Mouse (Mus musculus): ENCODE data around the gene Rmnd1. TPM values are rescaled to one million over a fixed set of nuclear protein-coding genes. Genes with fewer than 3 reads are reported as not detected.

Rmnd1 gene
- polyA plus RNA-seq, 1 experiment from 2014 or later: 17.9 TPM

- peaks cover 7% of the 10 kb centered on the region; the same call in 1 of the 2 replicates for H3K36me3 ChIP-seq (ENCODE audit: insufficient read depth, low read length)
- no peak overlapping the region for H3K27ac ChIP-seq (ENCODE audit: low read length)
- no peaks in the 10 kb centered on the region for H3K9me3 ChIP-seq (ENCODE audit: low read length)
- DNase-seq (ENCODE audit: low spot score) (no peak), ATAC-seq (no peak)
- WGBS: 78% methylated on average over 4 of the region's 4 CpGs
- H3K4me1 ChIP-seq (ENCODE audit: insufficient read depth, low read depth, low read length): no peaks in the 10 kb centered on the region; the same call in 1 of the 2 replicates
- TF ChIP-seq EP300 (IDR thresholded peaks at IDR 0.05) (no peak), CTCF (IDR thresholded peaks at IDR 0.05) (no peak)
- H3K4me3 ChIP-seq (ENCODE audit: low read depth, low read length): no peak overlapping the region
- H3K4me2 ChIP-seq (replicated peaks; ENCODE audit: low read depth, low read length): no peak overlapping the region
- no peak overlapping the region for H3K9ac ChIP-seq (replicated peaks; ENCODE audit: low read depth)
- H3K27me3 ChIP-seq (replicated peaks; ENCODE audit: insufficient read depth, low read length): no peaks in the 10 kb centered on the region
These were observed 57.5 kb downstream of the Rmnd1 start for GRCm38 (mm10) chr10:4374734-4375133.

- Histone ChIP-seq H3K27me3 (replicated peaks; ENCODE audit: insufficient read depth, low read length) (no peaks in the 10 kb centered on the region), H3K4me2 (replicated peaks; ENCODE audit: low read depth, low read length) (no peak overlapping the region), H3K9ac (replicated peaks; ENCODE audit: low read depth) (no peak overlapping the region), H3K27ac (ENCODE audit: low read length) (no peak overlapping the region), H3K4me1 (ENCODE audit: insufficient read depth, low read depth, low read length) (no peaks in the 10 kb centered on the region; the same call in 1 of the 2 replicates), H3K4me3 (ENCODE audit: low read depth, low read length) (no peak overlapping the region), H3K9me3 (ENCODE audit: low read length) (no peaks in the 10 kb centered on the region), H3K36me3 (ENCODE audit: insufficient read depth, low read length) (peaks cover 7% of the 10 kb centered on the region; the same call in 1 of the 2 replicates)
- TF ChIP-seq EP300 (IDR thresholded peaks at IDR 0.05): no peak
- TF ChIP-seq CTCF (IDR thresholded peaks at IDR 0.05): no peak
- ATAC-seq: no peak
- WGBS: 89% methylated on average over 7 of the region's 7 CpGs
- no peak for DNase-seq (ENCODE audit: low spot score)
These were observed 57.9 kb downstream of the Rmnd1 start for GRCm38 (mm10) chr10:4374239-4374638.

GRCm38 (mm10) chr10:4373558-4373957 is 58.6 kb downstream of the Rmnd1 start:
- no peak for ATAC-seq

GRCm38 (mm10) chr10:4372011-4372410 is 60.2 kb downstream of the Rmnd1 start:
- TF ChIP-seq EP300 (IDR thresholded peaks at IDR 0.05) (no peak), CTCF (IDR thresholded peaks at IDR 0.05) (peak; percentile 69)
- peak; percentile 59 for DNase-seq (ENCODE audit: low spot score)

More at GRCm38 (mm10) chr10:4373558-4373957, 58.6 kb downstream of the Rmnd1 start:
- Histone ChIP-seq H3K36me3 (ENCODE audit: insufficient read depth, low read length) (peaks cover 12% of the 10 kb centered on the region), H3K27ac (ENCODE audit: low read length) (no peak overlapping the region), H3K4me2 (replicated peaks; ENCODE audit: low read depth, low read length) (no peak overlapping the region), H3K4me3 (ENCODE audit: low read depth, low read length) (no peak overlapping the region), H3K9ac (replicated peaks; ENCODE audit: low read depth) (no peak overlapping the region), H3K27me3 (replicated peaks; ENCODE audit: insufficient read depth, low read length) (no peaks in the 10 kb centered on the region), H3K4me1 (ENCODE audit: insufficient read depth, low read depth, low read length) (no peaks in the 10 kb centered on the region; the same call in 1 of the 2 replicates), H3K9me3 (ENCODE audit: low read length) (no peaks in the 10 kb centered on the region)
- DNase-seq (ENCODE audit: low spot score): no peak
- 90% methylated on average over 4 of the region's 4 CpGs for WGBS
- TF ChIP-seq EP300 (IDR thresholded peaks at IDR 0.05) (no peak), CTCF (IDR thresholded peaks at IDR 0.05) (no peak)

GRCm38 (mm10) chr10:4370105-4370504 is 62.1 kb downstream of the Rmnd1 start:
- H3K9ac ChIP-seq (replicated peaks; ENCODE audit: low read depth): no peak overlapping the region
- no peak overlapping the region for H3K4me3 ChIP-seq (ENCODE audit: low read depth, low read length)
- 87% methylated on average over 11 of the region's 11 CpGs for WGBS
- H3K4me1 ChIP-seq (ENCODE audit: insufficient read depth, low read depth, low read length): no peaks in the 10 kb centered on the region
- no peak overlapping the region for H3K27ac ChIP-seq (ENCODE audit: low read length)
- peaks cover 20% of the 10 kb centered on the region for H3K36me3 ChIP-seq (ENCODE audit: insufficient read depth, low read length)
- ATAC-seq: no peak
- TF ChIP-seq EP300 (IDR thresholded peaks at IDR 0.05) (no peak), CTCF (IDR thresholded peaks at IDR 0.05) (no peak)
- no peaks in the 10 kb centered on the region for H3K27me3 ChIP-seq (replicated peaks; ENCODE audit: insufficient read depth, low read length)
- no peaks in the 10 kb centered on the region for H3K9me3 ChIP-seq (ENCODE audit: low read length)
- no peak for DNase-seq (ENCODE audit: low spot score)
- no peak overlapping the region for H3K4me2 ChIP-seq (replicated peaks; ENCODE audit: low read depth, low read length)

More at GRCm38 (mm10) chr10:4372011-4372410, 60.2 kb downstream of the Rmnd1 start:
- no peaks in the 10 kb centered on the region for H3K27me3 ChIP-seq (replicated peaks; ENCODE audit: insufficient read depth, low read length)
- no peak overlapping the region for H3K27ac ChIP-seq (ENCODE audit: low read length)
- peaks cover 17% of the 10 kb centered on the region for H3K36me3 ChIP-seq (ENCODE audit: insufficient read depth, low read length)
- no peaks in the 10 kb centered on the region; the same call in 1 of the 2 replicates for H3K4me1 ChIP-seq (ENCODE audit: insufficient read depth, low read depth, low read length)
- 44% methylated on average over 5 of the region's 5 CpGs for WGBS
- H3K4me2 ChIP-seq (replicated peaks; ENCODE audit: low read depth, low read length): no peak overlapping the region
- H3K9me3 ChIP-seq (ENCODE audit: low read length): no peaks in the 10 kb centered on the region
- no peak overlapping the region for H3K9ac ChIP-seq (replicated peaks; ENCODE audit: low read depth)
- H3K4me3 ChIP-seq (ENCODE audit: low read depth, low read length): no peak overlapping the region
- ATAC-seq: no peak; the same call in 1 of the 2 replicates

- no peak for TF ChIP-seq CTCF (IDR thresholded peaks at IDR 0.05)
- no peak for TF ChIP-seq EP300 (IDR thresholded peaks at IDR 0.05)
- 71% methylated on average over 3 of the region's 3 CpGs for WGBS
- ATAC-seq (no peak), DNase-seq (ENCODE audit: low spot score) (no peak)
- Histone ChIP-seq H3K9me3 (ENCODE audit: low read length) (no peaks in the 10 kb centered on the region), H3K4me1 (ENCODE audit: insufficient read depth, low read depth, low read length) (no peaks in the 10 kb centered on the region), H3K9ac (replicated peaks; ENCODE audit: low read depth) (no peak overlapping the region), H3K36me3 (ENCODE audit: insufficient read depth, low read length) (peaks cover 13% of the 10 kb centered on the region; the same call in 1 of the 2 replicates), H3K4me3 (ENCODE audit: low read depth, low read length) (no peak overlapping the region), H3K27ac (ENCODE audit: low read length) (no peak overlapping the region), H3K4me2 (replicated peaks; ENCODE audit: low read depth, low read length) (no peak overlapping the region), H3K27me3 (replicated peaks; ENCODE audit: insufficient read depth, low read length) (no peaks in the 10 kb centered on the region)
These were observed 67.6 kb downstream of the Rmnd1 start for GRCm38 (mm10) chr10:4364618-4365017.
